Mouse (Mus musculus): ENCODE measurements around the gene Fignl1.

Gene Fignl1

GRCm38 (mm10) chr11:11766105-11766504, 42.7 kb downstream of the Fignl1 start:
- DNase-seq (ENCODE audit: low read depth), result peak; percentile 88

DNA sequence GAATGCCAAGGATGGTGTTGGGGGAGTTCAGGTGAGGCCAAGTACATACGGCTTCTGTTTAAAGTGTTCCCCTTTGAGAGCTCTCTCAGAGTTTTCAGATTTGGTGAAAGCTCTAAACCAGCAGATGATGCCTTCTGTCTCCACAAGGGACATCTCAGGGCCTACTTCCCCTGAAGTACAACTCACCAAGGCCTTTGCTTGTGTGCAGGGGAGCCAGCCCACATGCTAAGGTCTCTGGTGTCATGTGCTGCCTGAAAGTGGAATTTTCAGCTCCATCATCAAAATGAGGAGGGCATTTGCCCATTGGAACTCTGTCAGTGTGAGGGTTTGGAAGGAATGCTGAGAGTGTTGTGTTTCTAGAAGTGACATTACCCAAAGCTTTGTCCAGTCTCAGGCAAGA, 43.3 kb downstream of the Fignl1 start:
- DNase-seq (ENCODE audit: low read depth), result peak; percentile 61

- DNase-seq (ENCODE audit: low read depth), result peak; percentile 53
These were observed 45.5 kb downstream of the Fignl1 start for GRCm38 (mm10) chr11:11763211-11763666.

- no peak for DNase-seq (ENCODE audit: low read depth)
These were observed 49.9 kb downstream of the Fignl1 start for GRCm38 (mm10) chr11:11758883-11759282.

GRCm38 (mm10) chr11:11758121-11758520, 50.6 kb downstream of the Fignl1 start:
- DNase-seq (ENCODE audit: low read depth), result no peak

GRCm38 (mm10) chr11:11752859-11753258, 55.9 kb downstream of the Fignl1 start:
- DNase-seq (ENCODE audit: low read depth), result no peak

DNA sequence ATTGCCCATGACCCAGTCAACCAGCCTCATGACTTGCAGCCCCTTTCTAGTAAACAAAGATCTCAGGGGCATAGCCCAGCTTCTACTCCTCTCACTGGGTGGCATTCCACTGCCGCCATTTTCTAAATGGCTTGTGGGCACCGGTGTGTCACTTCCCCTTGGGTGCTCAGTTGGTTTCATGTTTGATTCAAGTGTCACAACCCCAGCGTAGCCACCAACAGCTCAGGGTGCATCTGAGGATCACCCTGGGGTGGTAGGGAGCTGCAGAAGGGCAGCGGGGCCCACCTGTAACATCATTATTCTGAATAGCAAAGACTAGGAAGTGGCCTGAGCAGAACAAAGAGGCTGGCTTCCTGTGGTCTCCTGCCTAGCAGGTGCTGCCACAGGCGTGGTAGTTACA, 57.7 kb downstream of the Fignl1 start:
- peak; percentile 55 for DNase-seq (ENCODE audit: low read depth)

DNA sequence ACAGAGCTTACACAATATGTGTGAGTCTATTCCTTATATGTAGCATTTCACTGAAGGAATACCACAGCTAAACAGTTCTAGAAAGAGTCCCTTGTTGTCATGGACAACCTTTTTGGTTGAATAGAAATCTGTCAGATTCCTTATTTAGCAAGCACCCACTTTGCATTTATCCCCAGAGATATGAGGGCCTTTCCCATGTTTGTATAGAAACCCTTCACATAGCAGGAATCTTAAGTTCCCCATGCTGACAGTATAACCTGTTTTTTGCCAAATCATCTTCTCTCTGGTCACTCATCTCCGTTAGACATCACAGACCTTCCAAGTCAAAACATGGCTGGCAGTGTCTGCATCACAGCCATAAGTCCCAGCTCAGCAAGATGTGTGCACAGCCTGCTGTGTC, 64.5 kb downstream of the Fignl1 start:
- no peak for DNase-seq (ENCODE audit: low read depth)

GRCm38 (mm10) chr11:11742626-11743025, 66.1 kb downstream of the Fignl1 start:
- DNase-seq (ENCODE audit: low read depth), result peak; percentile 90

DNA sequence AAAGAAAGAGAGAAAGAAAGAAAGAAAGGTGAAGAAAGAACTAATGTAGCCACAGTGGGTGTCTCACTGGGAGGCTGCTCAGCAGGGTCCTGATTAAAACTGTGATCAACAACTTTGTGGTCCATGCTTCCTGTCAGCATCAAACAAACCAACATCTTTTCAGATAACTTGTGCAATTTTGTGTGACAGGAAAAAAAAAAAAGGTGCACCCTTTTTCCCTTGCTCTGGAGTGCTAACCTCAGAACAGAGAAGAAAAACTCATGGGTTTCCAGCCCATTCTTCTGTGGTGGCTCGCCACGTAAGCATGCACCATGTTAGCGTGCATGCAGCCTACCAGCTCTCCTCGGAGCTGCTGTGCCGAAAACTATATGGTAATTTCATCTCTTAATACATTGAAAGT, 67.2 kb downstream of the Fignl1 start:
- peak; percentile 83 for DNase-seq (ENCODE audit: low read depth)

GRCm38 (mm10) chr11:11740603-11741002, 68.2 kb downstream of the Fignl1 start:
- DNase-seq (ENCODE audit: low read depth), result peak; percentile 67

GRCm38 (mm10) chr11:11739054-11739453, 69.7 kb downstream of the Fignl1 start:
- peak; percentile 57 for DNase-seq (ENCODE audit: low read depth)

- DNase-seq (ENCODE audit: low read depth), result no peak
These were observed 71.2 kb downstream of the Fignl1 start for GRCm38 (mm10) chr11:11737562-11737961.

Measured in naive thymus-derived CD4-positive, alpha-beta T cell, adult 2 months (primary cell).